Mouse (Mus musculus) frontal cortex, postnatal 10 days (tissue): ENCODE data around the gene Flvcr1.

ENCODE experiments used
- DNase-seq, 2 experiments: peaks; one replicate each; pipeline ENCODE4 v3.0.0; 2022; ENCODE audit warnings: low spot score in 2 of 2, mixed read lengths in 1 of 2

The Flvcr1 gene

GRCm38 (mm10) chr1:190980470-190980869 is 45.5 kb downstream of the Flvcr1 start:
- DNase-seq = no peak

GRCm38 (mm10) chr1:190979100-190979563 is 46.8 kb downstream of the Flvcr1 start, which contains the start of gene Vash2:
Vash2 (minus strand) TSS chr1:190979296.
- DNase-seq = peak; percentile 74 to 80

GRCm38 (mm10) chr1:190978511-190979073 is 47.4 kb downstream of the Flvcr1 start:
- peak in 1 of 2 experiments; percentile 30 for DNase-seq

GRCm38 (mm10) chr1:190978001-190978400 is 48.0 kb downstream of the Flvcr1 start:
- no peak for DNase-seq

GRCm38 (mm10) chr1:190976887-190977573 is 48.9 kb downstream of the Flvcr1 start:
- no peak for DNase-seq

GRCm38 (mm10) chr1:190974833-190975232 is 51.1 kb downstream of the Flvcr1 start:
- no peak for DNase-seq

GRCm38 (mm10) chr1:190974191-190974590 is 51.8 kb downstream of the Flvcr1 start:
- DNase-seq = no peak

GRCm38 (mm10) chr1:190972612-190973192 is 53.3 kb downstream of the Flvcr1 start:
- DNase-seq = no peak

GRCm38 (mm10) chr1:190971708-190972610 is 54.0 kb downstream of the Flvcr1 start:
- no peak for DNase-seq

GRCm38 (mm10) chr1:190968010-190968409 is 57.9 kb downstream of the Flvcr1 start:
- no peak for DNase-seq

- DNase-seq = no peak
These were observed 60.8 kb downstream of the Flvcr1 start for GRCm38 (mm10) chr1:190964992-190965780.

GRCm38 (mm10) chr1:190962760-190963159 is 63.2 kb downstream of the Flvcr1 start:
- DNase-seq = no peak

- DNase-seq = no peak
These were observed 67.1 kb downstream of the Flvcr1 start for GRCm38 (mm10) chr1:190958821-190959220.
